Mouse (Mus musculus): ENCODE data around the gene Acot7. TPM values are rescaled to one million over a fixed set of nuclear protein-coding genes. Genes with fewer than 3 reads are reported as not detected.

Gene Acot7
- polyA plus RNA-seq, 1 experiment, result 0.51 TPM

DNA sequence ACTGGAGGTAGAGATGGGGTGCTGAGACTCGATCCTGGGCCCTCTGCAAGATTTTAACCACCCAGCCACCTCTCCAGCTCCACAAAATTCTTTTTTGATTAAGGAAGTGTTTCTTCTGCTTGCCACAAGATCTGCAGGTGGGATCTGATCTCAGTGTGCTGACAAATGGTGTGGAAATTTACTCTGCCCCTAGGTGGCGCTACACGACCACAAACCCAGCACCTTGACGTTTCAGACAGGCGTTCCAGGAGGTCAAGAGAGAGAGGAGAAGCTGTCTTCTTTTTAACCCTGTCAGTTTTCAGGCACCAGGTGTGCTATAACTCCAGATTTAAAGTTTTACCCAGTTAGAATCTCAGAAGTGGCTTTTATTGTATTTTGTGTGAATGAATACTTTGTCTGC, 4.9 kb upstream of the Acot7 start:
- no peak overlapping the region for H3K4me3 ChIP-seq (replicated peaks)
- H3K4me1 ChIP-seq (ENCODE audit: control insufficient read depth), result peaks cover 10% of the 10 kb centered on the region
- no peaks in the 10 kb centered on the region for H3K36me3 ChIP-seq (ENCODE audit: control insufficient read depth)
- TF ChIP-seq GATA1 (IDR thresholded peaks at IDR 0.05; ENCODE audit: low read length), result no peak
- no peak for TF ChIP-seq TAL1 (IDR thresholded peaks at IDR 0.05; ENCODE audit: low read length)
- peaks cover 3% of the 10 kb centered on the region for H3K9me3 ChIP-seq (ENCODE audit: control insufficient read depth, low read length)
- H3K27me3 ChIP-seq (ENCODE audit: control insufficient read depth), result peaks cover 40% of the 10 kb centered on the region

DNA sequence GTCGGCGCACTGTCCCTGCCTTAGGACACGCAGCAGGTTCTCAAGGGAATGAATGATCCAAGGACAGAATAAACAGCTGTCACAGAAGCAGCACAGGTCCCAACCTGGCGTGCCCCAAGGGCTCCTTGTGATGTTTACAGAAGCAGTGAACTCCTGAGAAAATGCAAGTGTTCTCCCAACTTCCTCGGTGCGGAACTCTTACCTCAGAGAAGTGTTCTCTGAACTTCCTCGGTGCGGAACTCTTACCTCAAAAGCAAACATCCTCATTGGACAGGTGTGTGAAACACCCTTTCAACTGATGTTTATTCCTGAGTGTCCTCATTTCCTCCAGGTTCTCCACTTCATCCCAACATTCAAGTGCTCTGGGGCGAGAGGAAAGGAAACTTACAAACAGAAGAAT, 4.0 kb upstream of the Acot7 start:
- Histone ChIP-seq H3K4me3 (replicated peaks) (no peak overlapping the region), H3K36me3 (ENCODE audit: control insufficient read depth) (no peaks in the 10 kb centered on the region), H3K4me1 (ENCODE audit: control insufficient read depth) (peaks cover 19% of the 10 kb centered on the region), H3K9me3 (ENCODE audit: control insufficient read depth, low read length) (peaks cover 3% of the 10 kb centered on the region), H3K27me3 (ENCODE audit: control insufficient read depth) (peaks cover 45% of the 10 kb centered on the region)
- TF ChIP-seq GATA1 (IDR thresholded peaks at IDR 0.05; ENCODE audit: low read length) (no peak), TAL1 (IDR thresholded peaks at IDR 0.05; ENCODE audit: low read length) (no peak)

DNA sequence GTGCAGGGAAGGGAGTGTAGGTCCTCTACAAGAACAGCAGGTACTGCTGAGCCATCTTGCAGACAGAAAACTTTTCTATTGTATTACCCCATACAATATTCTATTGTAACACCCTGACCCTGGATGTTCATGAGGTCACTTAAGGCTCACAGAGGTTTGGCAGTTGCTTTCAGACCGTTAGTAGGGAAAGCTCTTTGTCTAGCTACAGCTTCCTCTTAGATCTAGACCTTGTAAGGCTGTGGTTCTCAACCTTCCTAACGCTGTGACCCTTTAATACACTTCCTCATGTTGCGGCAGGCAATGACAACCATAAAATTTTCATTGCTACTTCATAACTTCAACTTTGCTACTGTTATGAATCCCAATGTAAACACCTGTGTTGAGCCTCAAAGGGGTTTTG, 1.3 kb upstream of the Acot7 start:
- no peaks in the 10 kb centered on the region for H3K36me3 ChIP-seq (ENCODE audit: control insufficient read depth)
- peaks cover 47% of the 10 kb centered on the region for H3K27me3 ChIP-seq (ENCODE audit: control insufficient read depth)
- peaks cover under 1% of the 10 kb centered on the region for H3K9me3 ChIP-seq (ENCODE audit: control insufficient read depth, low read length)
- no peak overlapping the region for H3K4me3 ChIP-seq (replicated peaks)
- TF ChIP-seq TAL1 (IDR thresholded peaks at IDR 0.05; ENCODE audit: low read length) (no peak), GATA1 (IDR thresholded peaks at IDR 0.05; ENCODE audit: low read length) (no peak)
- peaks cover 25% of the 10 kb centered on the region for H3K4me1 ChIP-seq (ENCODE audit: control insufficient read depth)

DNA sequence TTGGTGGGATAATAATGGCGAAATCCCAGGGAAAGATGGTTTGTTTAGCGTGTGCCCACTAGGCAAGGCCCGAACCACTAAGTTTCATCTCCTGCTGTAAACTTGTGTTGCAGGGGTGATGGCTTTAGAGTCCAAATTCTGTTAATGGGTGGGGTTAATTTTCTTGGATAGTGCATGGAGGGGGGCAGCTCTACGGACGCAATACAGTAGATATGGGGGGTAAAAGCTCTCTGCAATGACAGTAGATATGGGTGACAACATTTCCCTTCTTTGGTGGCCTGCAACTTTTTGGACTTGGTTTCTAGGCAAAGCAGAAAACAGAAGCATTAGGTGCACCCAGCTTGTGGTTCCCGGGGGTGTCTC, 779 bp upstream of the Acot7 start:
- Histone ChIP-seq H3K4me3 (replicated peaks) (peak overlapping the region; percentile 75), H3K27me3 (ENCODE audit: control insufficient read depth) (peaks cover 47% of the 10 kb centered on the region), H3K36me3 (ENCODE audit: control insufficient read depth) (no peaks in the 10 kb centered on the region), H3K4me1 (ENCODE audit: control insufficient read depth) (peaks cover 25% of the 10 kb centered on the region), H3K9me3 (ENCODE audit: control insufficient read depth, low read length) (no peaks in the 10 kb centered on the region)
- TF ChIP-seq TAL1 (IDR thresholded peaks at IDR 0.05; ENCODE audit: low read length), result no peak
- TF ChIP-seq GATA1 (IDR thresholded peaks at IDR 0.05; ENCODE audit: low read length), result no peak

DNA sequence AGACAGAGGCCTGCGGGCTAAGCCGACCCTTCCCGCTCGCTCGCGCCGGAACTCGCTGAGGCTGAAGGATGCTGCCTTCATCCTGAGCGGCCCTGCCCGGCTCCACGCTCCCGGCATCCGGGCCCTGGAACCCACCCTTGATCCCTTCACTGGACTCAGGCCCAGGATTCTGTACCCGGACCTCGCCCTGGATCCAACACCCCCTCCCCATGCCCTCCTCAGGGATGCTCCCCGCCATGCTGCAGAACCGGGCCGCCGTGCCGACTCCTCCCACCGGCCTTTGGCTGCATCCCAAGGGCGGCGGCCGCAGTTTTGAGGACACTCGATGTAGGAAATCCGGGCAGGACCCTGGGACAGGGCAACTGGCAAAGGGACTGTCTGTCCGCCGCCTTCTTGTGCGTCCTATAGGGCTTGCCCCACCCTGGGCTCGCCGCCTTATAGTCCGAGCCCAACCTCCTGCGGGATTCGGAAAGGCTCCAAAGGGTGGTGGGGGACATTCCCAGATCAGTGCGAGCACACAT, 470 bp downstream of the Acot7 start:
- peaks cover 47% of the 10 kb centered on the region for H3K27me3 ChIP-seq (ENCODE audit: control insufficient read depth)
- H3K36me3 ChIP-seq (ENCODE audit: control insufficient read depth), result no peaks in the 10 kb centered on the region
- peak overlapping the region; percentile 75 for H3K4me3 ChIP-seq (replicated peaks)
- H3K9me3 ChIP-seq (ENCODE audit: control insufficient read depth, low read length), result no peaks in the 10 kb centered on the region
- no peak for TF ChIP-seq TAL1 (IDR thresholded peaks at IDR 0.05; ENCODE audit: low read length)
- no peak for TF ChIP-seq GATA1 (IDR thresholded peaks at IDR 0.05; ENCODE audit: low read length)
- H3K4me1 ChIP-seq (ENCODE audit: control insufficient read depth), result peaks cover 25% of the 10 kb centered on the region

DNA sequence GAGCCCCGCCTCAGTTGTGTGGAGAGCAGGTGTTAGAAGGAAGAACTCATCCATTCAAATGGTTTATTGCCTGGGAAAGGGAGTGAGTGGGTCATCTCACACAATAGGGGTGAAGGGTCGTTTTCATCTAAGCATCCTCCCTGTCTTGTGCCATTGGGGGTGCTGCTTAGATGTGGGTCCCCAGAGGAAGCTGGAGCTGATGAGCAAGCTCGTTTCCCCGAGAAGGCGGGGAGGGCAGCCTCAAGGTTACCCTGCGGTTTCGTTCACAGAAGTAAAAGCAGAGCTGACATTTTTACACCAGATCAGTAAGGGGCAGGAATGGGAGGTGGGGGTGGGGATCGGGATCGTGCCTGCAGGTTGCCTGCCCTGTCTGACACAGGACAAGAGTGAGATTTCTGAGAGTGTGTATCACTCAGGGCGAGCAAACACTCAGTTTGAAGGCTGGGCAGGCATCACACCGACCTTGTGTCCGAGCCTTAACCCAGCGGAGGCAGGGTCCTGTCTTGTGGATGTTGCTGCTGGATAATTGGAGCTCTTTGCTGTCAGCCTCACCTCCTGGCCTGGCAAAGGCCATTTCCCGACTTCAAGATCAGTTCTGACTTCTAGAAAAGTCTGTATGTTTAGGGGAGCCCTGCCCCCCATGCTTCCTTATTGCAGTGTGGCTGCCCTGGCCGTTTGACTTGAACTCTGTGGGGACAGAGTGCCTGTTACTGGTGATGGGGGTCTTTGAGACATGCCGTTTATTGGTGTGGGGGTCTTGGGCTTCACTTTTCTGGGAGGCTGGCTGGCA, 1.2 kb downstream of the Acot7 start:
- no peaks in the 10 kb centered on the region for H3K36me3 ChIP-seq (ENCODE audit: control insufficient read depth)
- TF ChIP-seq TAL1 (IDR thresholded peaks at IDR 0.05; ENCODE audit: low read length) (no peak), GATA1 (IDR thresholded peaks at IDR 0.05; ENCODE audit: low read length) (no peak)
- no peaks in the 10 kb centered on the region for H3K9me3 ChIP-seq (ENCODE audit: control insufficient read depth, low read length)
- peak overlapping the region; percentile 75 for H3K4me3 ChIP-seq (replicated peaks)
- H3K4me1 ChIP-seq (ENCODE audit: control insufficient read depth), result peaks cover 25% of the 10 kb centered on the region
- H3K27me3 ChIP-seq (ENCODE audit: control insufficient read depth), result peaks cover 42% of the 10 kb centered on the region

DNA sequence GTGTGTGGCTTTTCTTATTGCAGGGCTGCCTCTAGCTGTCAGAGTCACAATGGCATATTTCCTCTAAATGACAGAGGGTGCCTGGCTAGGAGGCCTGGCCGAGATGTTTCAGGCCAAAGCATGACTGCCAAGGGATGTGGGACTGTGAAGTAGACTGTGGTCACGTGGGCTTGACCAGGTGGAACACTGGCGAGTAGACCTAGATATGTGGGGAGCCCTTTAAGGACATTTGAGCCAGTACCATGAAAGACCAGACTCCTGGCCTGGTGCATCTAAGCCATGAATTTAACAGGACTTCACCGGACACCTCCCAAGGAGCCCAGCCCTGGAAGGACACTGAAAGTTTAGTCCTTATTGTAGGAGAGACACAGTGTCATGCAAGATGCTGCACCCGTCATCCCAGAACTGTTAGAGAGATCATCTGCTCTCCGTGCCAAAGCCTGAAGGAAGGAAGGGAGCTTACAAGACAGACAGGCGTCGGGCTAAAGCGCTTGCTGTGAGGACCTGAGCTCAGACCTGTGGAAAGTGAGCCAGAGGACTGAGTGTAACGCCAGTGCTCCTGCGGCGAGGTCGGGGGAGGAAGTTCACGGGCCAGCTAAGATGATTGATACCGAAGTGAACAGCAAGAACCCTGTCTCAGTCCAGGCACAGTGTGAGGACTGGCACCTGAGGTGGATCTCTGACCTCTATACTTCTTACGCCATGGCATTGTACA, 2.2 kb downstream of the Acot7 start:
- Histone ChIP-seq H3K27me3 (ENCODE audit: control insufficient read depth) (peaks cover 41% of the 10 kb centered on the region), H3K4me1 (ENCODE audit: control insufficient read depth) (peaks cover 34% of the 10 kb centered on the region), H3K9me3 (ENCODE audit: control insufficient read depth, low read length) (no peaks in the 10 kb centered on the region), H3K4me3 (replicated peaks) (no peak overlapping the region), H3K36me3 (ENCODE audit: control insufficient read depth) (no peaks in the 10 kb centered on the region)
- TF ChIP-seq TAL1 (IDR thresholded peaks at IDR 0.05; ENCODE audit: low read length) (no peak), GATA1 (IDR thresholded peaks at IDR 0.05; ENCODE audit: low read length) (no peak)

DNA sequence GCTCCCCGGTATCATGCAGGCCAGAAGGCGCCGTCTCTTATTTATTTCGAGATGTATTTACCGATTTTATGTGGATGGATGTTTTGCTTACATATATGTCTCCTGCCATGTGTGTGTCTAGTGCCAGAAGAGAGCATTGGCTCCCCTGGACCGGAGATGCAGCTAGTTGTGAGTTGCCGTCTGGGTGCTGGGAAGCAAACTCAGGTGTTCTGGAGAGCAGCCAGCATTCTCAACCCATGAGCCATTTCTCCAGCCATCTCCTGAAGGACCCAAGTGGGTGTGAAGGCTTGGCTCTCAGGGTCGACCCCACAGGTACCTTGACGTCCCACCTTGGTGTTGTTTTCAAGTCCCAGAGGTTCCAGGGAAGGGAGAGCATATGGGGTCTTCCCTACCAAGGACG, 4.3 kb downstream of the Acot7 start:
- peaks cover 29% of the 10 kb centered on the region for H3K27me3 ChIP-seq (ENCODE audit: control insufficient read depth)
- no peaks in the 10 kb centered on the region for H3K36me3 ChIP-seq (ENCODE audit: control insufficient read depth)
- peaks cover 49% of the 10 kb centered on the region for H3K4me1 ChIP-seq (ENCODE audit: control insufficient read depth)

DNA sequence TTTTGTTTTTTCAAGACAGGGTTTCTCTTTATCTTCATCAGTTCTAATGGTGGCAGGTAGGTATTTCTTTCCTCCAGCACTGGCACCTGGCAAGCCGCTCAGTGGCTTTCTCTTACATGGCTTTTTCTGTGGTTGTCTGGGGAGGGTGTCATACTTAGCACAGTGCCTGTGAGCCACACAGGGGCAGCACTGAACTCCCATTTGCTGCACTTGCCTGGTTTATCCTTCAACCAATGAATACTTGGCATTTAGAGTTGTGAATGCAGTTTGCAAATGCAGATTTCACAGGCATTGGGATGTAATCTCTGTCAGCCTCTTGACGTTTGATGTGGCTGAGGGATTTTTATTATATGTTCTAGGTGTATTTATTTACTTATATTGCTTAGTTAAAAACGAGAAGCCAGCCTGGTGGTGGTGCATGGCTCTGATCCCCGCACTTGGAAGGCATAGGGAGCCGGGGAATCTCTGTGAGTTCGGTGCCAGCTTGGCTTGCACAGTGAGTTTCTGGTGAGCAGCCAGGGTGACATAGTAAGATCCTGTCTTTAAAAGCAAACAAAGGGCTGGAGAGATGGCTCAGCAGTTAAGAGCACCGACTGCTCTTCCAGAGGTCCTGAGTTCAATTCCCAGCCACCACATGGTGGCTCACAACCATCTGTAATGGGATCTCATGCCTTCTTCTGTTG, 6.6 kb downstream of the Acot7 start:
- H3K9me3 ChIP-seq (ENCODE audit: control insufficient read depth, low read length), result no peaks in the 10 kb centered on the region
- H3K4me1 ChIP-seq (ENCODE audit: control insufficient read depth), result peaks cover 32% of the 10 kb centered on the region
- no peaks in the 10 kb centered on the region for H3K36me3 ChIP-seq (ENCODE audit: control insufficient read depth)
- no peak overlapping the region for H3K4me3 ChIP-seq (replicated peaks)
- peaks cover 10% of the 10 kb centered on the region for H3K27me3 ChIP-seq (ENCODE audit: control insufficient read depth)
- no peak for TF ChIP-seq GATA1 (IDR thresholded peaks at IDR 0.05; ENCODE audit: low read length)
- no peak for TF ChIP-seq TAL1 (IDR thresholded peaks at IDR 0.05; ENCODE audit: low read length)

More for the DNA sequence above, 4.3 kb downstream of the Acot7 start:
- H3K4me3 ChIP-seq (replicated peaks), result no peak overlapping the region
- no peak for TF ChIP-seq TAL1 (IDR thresholded peaks at IDR 0.05; ENCODE audit: low read length)
- no peak for TF ChIP-seq GATA1 (IDR thresholded peaks at IDR 0.05; ENCODE audit: low read length)
- H3K9me3 ChIP-seq (ENCODE audit: control insufficient read depth, low read length), result no peaks in the 10 kb centered on the region
